Mouse (Mus musculus) forebrain, embryonic 14.5 days (tissue): Measurements from ENCODE around the gene Acot1. TPM values are rescaled to one million over a fixed set of nuclear protein-coding genes. Genes with fewer than 3 reads are reported as not detected.

Source experiments
- ATAC-seq: fragments of 200-750 bp; cut with Nextera tagmentation; 2 replicates; pipeline ENCODE4 v1.8.0; 2017; ENCODE audit warnings: mild to moderate bottlenecking, moderate library complexity
- DNase-seq: peaks from one replicate; pipeline ENCODE4 v3.0.0-alpha.2; 2015; ENCODE audit warnings: low spot score
- H3K27ac ChIP-seq: fragments of 300-500 bp; sonication (generic); 2 replicates; pipeline ENCODE4 v1.5.1; 2014; ENCODE audit warnings: low read depth, mild to moderate bottlenecking, control low read depth, low read length, moderate library complexity
- H3K27me3 ChIP-seq: fragments of 300-500 bp; sonication (generic); replicated peaks from 2 replicates; pipeline ENCODE4 v1.6.1; 2014; ENCODE audit warnings: low read length, control low read depth, mixed read lengths; ENCODE audit not compliant: control insufficient read depth, insufficient read depth
- H3K36me3 ChIP-seq: fragments of 300-500 bp; sonication (generic); 2 replicates; pipeline ENCODE4 v1.6.1; 2014; ENCODE audit warnings: low read length, control low read depth; ENCODE audit not compliant: control insufficient read depth, insufficient read depth
- H3K4me1 ChIP-seq: fragments of 300-500 bp; sonication (generic); 2 replicates; pipeline ENCODE4 v1.6.1; 2014; ENCODE audit warnings: antibody characterized with exemption, low read length, control low read depth; ENCODE audit not compliant: control insufficient read depth, insufficient read depth
- H3K4me2 ChIP-seq: fragments of 300-500 bp; sonication (generic); 2 replicates; pipeline ENCODE4 v1.6.1; 2014; ENCODE audit warnings: mild to moderate bottlenecking, control low read depth, low read length
- H3K4me3 ChIP-seq: fragments of 300-500 bp; sonication (generic); 2 replicates; pipeline ENCODE4 v1.5.1; 2014; ENCODE audit warnings: low read depth, low read length, control low read depth
- H3K9ac ChIP-seq: fragments of 300-500 bp; sonication (generic); 2 replicates; pipeline ENCODE4 v1.6.1; 2014; ENCODE audit warnings: mild to moderate bottlenecking, low read length, control low read depth, moderate library complexity
- H3K9me3 ChIP-seq: fragments of 300-500 bp; sonication (generic); replicated peaks from 2 replicates; pipeline ENCODE4 v1.6.1; 2016; ENCODE audit warnings: low read length, control low read depth, mixed read lengths; ENCODE audit not compliant: control insufficient read depth
- WGBS: fragments of 180-500 bp; shearing (Covaris S2); extraction: QIAGEN DNeasy Blood & Tissue Kit; methylation state at CpG from one replicate; pipeline ENCODE4 v1.1.7; 2014; 5-methylcytosine and 5-hydroxymethylcytosine counted together
- polyA plus RNA-seq: library from polyadenylated mRNA; unstranded; fragments of >200 nt; fragmentation: Nextera tagmentation; extraction: Ambion mirVana; gene quantifications from 2 replicates; pipeline ENCODE4 v1.2.1, GENCODE M21; 2014

The Acot1 gene
- polyA plus RNA-seq, 1 experiment from 2014 or later, result 83.6 TPM

GRCm38 (mm10) chr12:84063833-84064232 is 54.5 kb downstream of the Acot1 start:
- H3K9me3 ChIP-seq, result 0 out of 2 replicates have a peak, but pooled peaks cover 3% of the 10 kb centered on the region
- H3K4me3 ChIP-seq, result no peak overlapping the region
- H3K4me2 ChIP-seq, result no peak overlapping the region
- no peak for ATAC-seq
- 92% methylated on average over 2 of the region's 2 CpGs for WGBS
- no peak overlapping the region for H3K9ac ChIP-seq
- no peaks in the 10 kb centered on the region for H3K36me3 ChIP-seq
- DNase-seq, result no peak
- no peak overlapping the region for H3K27ac ChIP-seq
- H3K27me3 ChIP-seq, result peaks cover 10% of the 10 kb centered on the region; the same call in 1 of the 2 replicates
- H3K4me1 ChIP-seq, result no peaks in the 10 kb centered on the region

GRCm38 (mm10) chr12:84064621-84065020 is 55.3 kb downstream of the Acot1 start:
- WGBS, result 80% methylated on average over 8 of the region's 8 CpGs
- H3K9me3 ChIP-seq, result 0 out of 2 replicates have a peak, but pooled peaks cover 3% of the 10 kb centered on the region
- H3K9ac ChIP-seq, result no peak overlapping the region
- no peak overlapping the region for H3K27ac ChIP-seq
- H3K4me3 ChIP-seq, result no peak overlapping the region
- DNase-seq (no peak), ATAC-seq (no peak)
- no peak overlapping the region for H3K4me2 ChIP-seq
- H3K36me3 ChIP-seq, result no peaks in the 10 kb centered on the region
- H3K27me3 ChIP-seq, result peaks cover 12% of the 10 kb centered on the region; the same call in 1 of the 2 replicates
- H3K4me1 ChIP-seq, result no peaks in the 10 kb centered on the region

GRCm38 (mm10) chr12:84067752-84068151 is 58.5 kb downstream of the Acot1 start:
- H3K27ac ChIP-seq, result no peak overlapping the region
- H3K9me3 ChIP-seq, result 0 out of 2 replicates have a peak, but pooled peaks cover 3% of the 10 kb centered on the region
- no peaks in the 10 kb centered on the region for H3K36me3 ChIP-seq
- H3K4me1 ChIP-seq, result no peaks in the 10 kb centered on the region
- WGBS, result 83% methylated on average over 4 of the region's 4 CpGs
- no peak overlapping the region for H3K4me2 ChIP-seq
- ATAC-seq (no peak), DNase-seq (no peak)
- H3K27me3 ChIP-seq, result peaks cover 12% of the 10 kb centered on the region; the same call in 1 of the 2 replicates
- H3K4me3 ChIP-seq, result no peak overlapping the region
- no peak overlapping the region for H3K9ac ChIP-seq

Other genes with a start within 250 kb of the Acot1 start
- gene Papln, start 245.9 kb upstream of the Acot1 start, polyA plus RNA-seq, result 0.09 and 0.11 TPM in 2 replicates
- 12.9 and 16.2 TPM in 2 replicates for gene Numb, start 87.6 kb upstream of the Acot1 start, polyA plus RNA-seq
- 8.7 and 9.9 TPM in 2 replicates for gene Riox1, start 58.9 kb upstream of the Acot1 start, polyA plus RNA-seq
- gene Heatr4, start 24.6 kb upstream of the Acot1 start, polyA plus RNA-seq, result not detected in 2 replicates
- 4.3 and 5.6 TPM in 2 replicates for gene Acot2, start 21.6 kb upstream of the Acot1 start, polyA plus RNA-seq
- gene Acot4, start 28.9 kb downstream of the Acot1 start, polyA plus RNA-seq, result 0.14 and 0.22 TPM in 2 replicates
- gene Gm49366, start 29.4 kb downstream of the Acot1 start, polyA plus RNA-seq, result not detected in 2 replicates
- 0.34 and 0.72 TPM in 2 replicates for gene Acot3, start 42.7 kb downstream of the Acot1 start, polyA plus RNA-seq
- not detected in 2 replicates for gene Acot5, start 59.8 kb downstream of the Acot1 start, polyA plus RNA-seq
- 1.5 and 1.8 TPM in 2 replicates for gene Acot6, start 91.2 kb downstream of the Acot1 start, polyA plus RNA-seq
- 6.6 and 8.9 TPM in 2 replicates for gene Dnal1, start 104.9 kb downstream of the Acot1 start, polyA plus RNA-seq
- gene Pnma1, start 139.0 kb downstream of the Acot1 start, polyA plus RNA-seq, result 4.1 and 6.0 TPM in 2 replicates
- gene Elmsan1, start 209.4 kb downstream of the Acot1 start, polyA plus RNA-seq, result 3.2 and 3.4 TPM in 2 replicates